ENCODE assay signal across 8 mouse cellular contexts in the genomic region with DNA sequence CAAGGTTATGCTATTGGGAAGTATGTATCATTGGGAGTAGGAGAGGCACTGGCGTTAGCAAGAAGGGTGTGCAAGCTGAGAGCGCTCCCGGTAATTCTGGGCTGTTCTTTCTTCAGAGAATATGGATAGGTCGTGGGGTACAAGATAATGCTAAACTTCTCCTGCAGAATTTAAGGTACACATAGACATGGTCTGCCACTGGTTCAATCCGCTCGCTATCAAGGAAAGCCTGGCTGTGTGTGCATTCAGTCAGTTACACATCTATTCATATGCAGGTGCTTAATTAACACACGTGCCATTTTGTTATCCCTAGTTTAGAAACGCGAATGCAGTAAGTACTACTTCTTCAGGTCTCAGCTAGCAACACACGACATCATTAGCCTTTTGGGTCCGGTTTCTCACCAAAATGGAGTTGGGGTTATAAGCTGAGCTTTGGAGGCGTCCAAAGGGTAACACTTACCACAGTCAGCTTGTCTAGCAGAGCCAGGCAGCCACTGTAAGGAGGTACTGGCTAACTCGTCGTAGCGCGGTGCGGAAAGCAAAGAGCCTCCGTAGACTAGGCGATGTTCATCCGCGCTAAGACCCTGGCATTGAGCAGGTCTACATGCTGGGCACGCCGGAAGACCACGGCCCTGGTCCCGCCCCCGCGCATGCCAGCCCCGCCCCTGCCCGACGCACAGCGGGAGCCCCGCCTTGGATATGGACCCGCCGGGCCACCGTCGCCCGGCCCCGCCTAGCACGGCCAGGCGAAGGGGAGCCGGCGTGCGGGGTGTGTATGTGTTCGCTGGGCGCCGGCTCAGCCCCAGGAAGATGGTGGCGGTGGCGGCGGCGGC. TPM values are rescaled to one million over a fixed set of nuclear protein-coding genes. Genes with fewer than 3 reads are reported as not detected.
DNase-seq lines count a peak whose midpoint lies in the region; ATAC-seq and TF ChIP-seq lines count a peak whose summit lies in the region.

Gene 4930402H24Rik (minus strand): TSS at position 656 of the 833 bp plus-strand sequence.
Gene Atrn (plus strand): TSS at position 745 of the 833 bp plus-strand sequence.

- peak within 1 kb of the TSS; percentile 90 for H3K4me2 ChIP-seq in embryonic facial prominence, embryonic 13.5 days
- peak within 1 kb of the TSS; percentile 89 for H3K4me2 ChIP-seq in limb, embryonic 13.5 days (replicated peaks)
- H3K4me2 ChIP-seq in midbrain, embryonic 16.5 days (ENCODE audit: low read length), result peak within 1 kb of the TSS; percentile 58

- WGBS in embryonic facial prominence, embryonic 13.5 days, result 4% methylated on average over 46 of the region's 50 CpGs
- WGBS in heart, adult 2 months, result 3% methylated on average over 50 of the region's 50 CpGs
- 5% methylated on average over 49 of the region's 50 CpGs for WGBS in limb, embryonic 13.5 days
- 4% methylated on average over 47 of the region's 50 CpGs for WGBS in midbrain, embryonic 16.5 days

- peak within 1 kb of the TSS; percentile 94 for H3K9ac ChIP-seq in embryonic facial prominence, embryonic 13.5 days
- H3K9ac ChIP-seq in heart, adult 2 months (ENCODE audit: low read depth, low read length), result peak within 1 kb of the TSS; percentile 93
- peak within 1 kb of the TSS; percentile 96 for H3K9ac ChIP-seq in limb, embryonic 13.5 days
- H3K9ac ChIP-seq in midbrain, embryonic 16.5 days (ENCODE audit: low read depth, low read length), result peak within 1 kb of the TSS; percentile 94

- peaks cover 24% of the 10 kb centered on the region for H3K4me1 ChIP-seq in embryonic facial prominence, embryonic 13.5 days
- peaks cover 5% of the 10 kb centered on the region for H3K4me1 ChIP-seq in heart, adult 2 months (ENCODE audit: control insufficient read depth, insufficient read depth, low read length)
- H3K4me1 ChIP-seq in limb, embryonic 13.5 days, result peaks cover 20% of the 10 kb centered on the region
- H3K4me1 ChIP-seq in midbrain, embryonic 16.5 days (ENCODE audit: control insufficient read depth, insufficient read depth, low read length), result peaks cover 23% of the 10 kb centered on the region

- peaks cover 9% of the 10 kb centered on the region; the same call in 1 of the 2 replicates for H3K36me3 ChIP-seq in embryonic facial prominence, embryonic 13.5 days
- peaks cover 5% of the 10 kb centered on the region; the same call in 1 of the 2 replicates for H3K36me3 ChIP-seq in heart, adult 2 months (ENCODE audit: control insufficient read depth, insufficient read depth, low read length)
- H3K36me3 ChIP-seq in limb, embryonic 13.5 days, result 0 out of 2 replicates have a peak, but pooled peaks cover 7% of the 10 kb centered on the region
- H3K36me3 ChIP-seq in midbrain, embryonic 16.5 days (ENCODE audit: control insufficient read depth, insufficient read depth, low read length), result no peaks in the 10 kb centered on the region

- H3K27ac ChIP-seq in embryonic facial prominence, embryonic 13.5 days, result peak within 1 kb of the TSS; percentile 69
- peak within 1 kb of the TSS; percentile 91 for H3K27ac ChIP-seq in heart, adult 2 months
- peak within 1 kb of the TSS; percentile 72; the same call in 1 of the 2 replicates for H3K27ac ChIP-seq in limb, embryonic 13.5 days
- H3K27ac ChIP-seq in midbrain, embryonic 16.5 days (ENCODE audit: low read length), result peak within 1 kb of the TSS; percentile 89

- peak; percentile 94 for DNase-seq in 3134 (ENCODE audit: extremely low read depth, insufficient read length, low spot score)
- DNase-seq in adrenal gland, postnatal 36 days, result peak; percentile 96 to 98
- DNase-seq in heart, adult 2 months, result peak; percentile 95 to 96
- peak; percentile 88 for DNase-seq in kidney, adult 8-10 months
- peak; percentile 87 to 95 for DNase-seq in spleen, postnatal 10 days (ENCODE audit: low spot score in 2 of 2)

- no peak for TF ChIP-seq CTCF in heart, adult 2 months (IDR thresholded peaks at IDR 0.05)

- no peaks in the 10 kb centered on the region for H3K27me3 ChIP-seq in embryonic facial prominence, embryonic 13.5 days
- no peaks in the 10 kb centered on the region for H3K27me3 ChIP-seq in heart, adult 2 months (ENCODE audit: control insufficient read depth, insufficient read depth, low read length)
- H3K27me3 ChIP-seq in limb, embryonic 13.5 days, result no peaks in the 10 kb centered on the region
- H3K27me3 ChIP-seq in midbrain, embryonic 16.5 days (ENCODE audit: control insufficient read depth, insufficient read depth, low read depth, low read length), result no peaks in the 10 kb centered on the region

- H3K79me2 ChIP-seq in heart, adult 2 months (replicated peaks; ENCODE audit: control insufficient read depth, insufficient read depth, low read length), result peaks cover 4% of the 10 kb centered on the region

- TF ChIP-seq POLR2A in heart, adult 2 months (IDR thresholded peaks at IDR 0.05; ENCODE audit: insufficient read depth, low read depth, low read length), result peak; percentile 83

- intact Hi-C loops in heart, adult 2 months (cut with DNase I), result loop anchor here (1.0 to 2.0 kb wide), 2 partner anchors 45 to 66 kb away; no protein-coding TSS in a partner anchor

- TF ChIP-seq EP300 in heart, adult 2 months (IDR thresholded peaks at IDR 0.05; ENCODE audit: insufficient read depth, low read depth, low read length), result no peak

- H3K4me3 ChIP-seq in embryonic facial prominence, embryonic 13.5 days, result peak within 1 kb of the TSS; percentile 100
- H3K4me3 ChIP-seq in heart, adult 2 months, result peak within 1 kb of the TSS; percentile 85
- peak within 1 kb of the TSS; percentile 100 for H3K4me3 ChIP-seq in limb, embryonic 13.5 days
- peak within 1 kb of the TSS; percentile 85 for H3K4me3 ChIP-seq in midbrain, embryonic 16.5 days (ENCODE audit: low read depth, low read length)

- ATAC-seq in embryonic facial prominence, embryonic 13.5 days (ENCODE audit: insufficient number of reproducible peaks, insufficient read depth, low FRiP score, low TSS enrichment, low read depth), result peak; percentile 95
- ATAC-seq in limb, embryonic 13.5 days (ENCODE audit: low FRiP score, low read depth), result peak; percentile 99
- ATAC-seq in midbrain, embryonic 16.5 days, result peak; percentile 98

- H3K9me3 ChIP-seq in embryonic facial prominence, embryonic 13.5 days, result no peaks in the 10 kb centered on the region
- H3K9me3 ChIP-seq in limb, embryonic 13.5 days, result no peaks in the 10 kb centered on the region
- no peaks in the 10 kb centered on the region for H3K9me3 ChIP-seq in midbrain, embryonic 16.5 days (replicated peaks; ENCODE audit: control insufficient read depth, low read length, poor library complexity, severe bottlenecking)

RNA-seq across cellular contexts. Expression of gene 4930402H24Rik, which starts in this region (rescaled TPM):
- total RNA-seq in adrenal gland, postnatal 36 days (2021), result 10 to 100 TPM; 31.3 to 39.4 TPM
- 43.2 and 49.5 TPM in 2 replicates for polyA plus RNA-seq in embryonic facial prominence, embryonic 13.5 days (2015; fragmentation: Nextera tagmentation; extraction: Ambion mirVana)
- 10 to 100 TPM; 50.7 to 52.3 TPM for total RNA-seq in heart, adult 2 months (2021)
- 34.2 and 62.3 TPM in 2 replicates for polyA plus RNA-seq in heart, adult 2 months (2012; rRNA removed)
- polyA plus RNA-seq in limb, embryonic 13.5 days (2015; fragmentation: Nextera tagmentation; extraction: Ambion mirVana), result 38.6 and 43.1 TPM in 2 replicates
- 98.1 and 108 TPM in 2 replicates for polyA plus RNA-seq in midbrain, embryonic 16.5 days (2015; fragmentation: Nextera tagmentation; extraction: Ambion mirVana)

RNA-seq across cellular contexts. Expression of gene Atrn, which starts in this region (rescaled TPM):
- 10 to 100 TPM; 32.9 to 38.9 TPM for total RNA-seq in adrenal gland, postnatal 36 days (2021)
- polyA plus RNA-seq in embryonic facial prominence, embryonic 13.5 days (2015; fragmentation: Nextera tagmentation; extraction: Ambion mirVana), result 9.6 and 10.7 TPM in 2 replicates
- total RNA-seq in heart, adult 2 months (2021), result 10 to 100 TPM; 23.8 to 24.0 TPM
- 8.2 and 16.4 TPM in 2 replicates for polyA plus RNA-seq in heart, adult 2 months (2012; rRNA removed)
- polyA plus RNA-seq in limb, embryonic 13.5 days (2015; fragmentation: Nextera tagmentation; extraction: Ambion mirVana), result 8.5 and 9.1 TPM in 2 replicates
- polyA plus RNA-seq in midbrain, embryonic 16.5 days (2015; fragmentation: Nextera tagmentation; extraction: Ambion mirVana), result 15.0 TPM in 2 replicates

Comparison
In these comparisons a context has a peak if more than half of its experiments do, and no peak if none do; other contexts are left out.
1. Peak in every context shown above with its lines: DNase-seq, ATAC-seq, H3K4me3 ChIP-seq and H3K27ac ChIP-seq.